Mouse (Mus musculus) lung, postnatal 0 days (tissue): ENCODE results near the gene Wfdc6b. TPM values are rescaled to one million over a fixed set of nuclear protein-coding genes. Genes with fewer than 3 reads are reported as not detected.
A peak's percentile ranks its signal among the peaks of the same experiment; 100 is the strongest.

ENCODE experiments used
- ATAC-seq: fragments of 200-750 bp; cut with Nextera tagmentation; 2 replicates; pipeline ENCODE4 v1.8.0; 2017; ENCODE audit warnings: moderate library complexity
- DNase-seq: peaks from one replicate; pipeline ENCODE4 v3.0.0-alpha.2; 2016; ENCODE audit warnings: low spot score
- H3K27ac ChIP-seq: fragments of 300-500 bp; sonication (generic); 2 replicates; pipeline ENCODE4 v1.5.1; 2014; ENCODE audit warnings: antibody characterized with exemption, mild to moderate bottlenecking, low read length, mixed read lengths
- H3K27me3 ChIP-seq: fragments of 300-500 bp; sonication (generic); replicated peaks from 2 replicates; pipeline ENCODE4 v1.6.1; 2014; ENCODE audit warnings: low read length, mixed read lengths; ENCODE audit not compliant: insufficient read depth
- H3K36me3 ChIP-seq: fragments of 300-500 bp; sonication (generic); 2 replicates; pipeline ENCODE4 v1.6.1; 2014; ENCODE audit warnings: low read length, mixed read lengths; ENCODE audit not compliant: insufficient read depth
- H3K4me1 ChIP-seq: fragments of 300-500 bp; sonication (generic); 2 replicates; pipeline ENCODE4 v1.6.1; 2014; ENCODE audit warnings: antibody characterized with exemption, low read depth, low read length, mixed read lengths; ENCODE audit not compliant: insufficient read depth
- H3K4me2 ChIP-seq: fragments of 300-500 bp; sonication (generic); replicated peaks from 2 replicates; pipeline ENCODE4 v1.6.1; 2014; ENCODE audit warnings: low read depth, mild to moderate bottlenecking, low read length, moderate library complexity, mixed read lengths
- H3K4me3 ChIP-seq: fragments of 300-500 bp; sonication (generic); 2 replicates; pipeline ENCODE4 v1.5.1; 2014; ENCODE audit warnings: low read depth, low read length
- H3K9ac ChIP-seq: fragments of 300-500 bp; sonication (generic); replicated peaks from 2 replicates; pipeline ENCODE4 v1.6.1; 2014; ENCODE audit warnings: low read depth, mild to moderate bottlenecking
- H3K9me3 ChIP-seq: fragments of 300-500 bp; sonication (generic); 2 replicates; pipeline ENCODE4 v1.6.1; 2016; ENCODE audit warnings: low read length, mixed read lengths
- CTCF ChIP-seq: IDR thresholded peaks from 2 replicates; pipeline ENCODE4 v1.5.1; 2016; ENCODE audit warnings: antibody characterized with exemption, mild to moderate bottlenecking
- EP300 ChIP-seq: IDR thresholded peaks from 2 replicates; pipeline ENCODE4 v1.6.1; 2016; ENCODE audit warnings: antibody characterized with exemption, mild to moderate bottlenecking, control low read depth
- WGBS: fragments of 180-500 bp; shearing (Covaris S2); extraction: QIAGEN DNeasy Blood & Tissue Kit; methylation state at CpG from one replicate; pipeline ENCODE4 v1.1.7; 2014; 5-methylcytosine and 5-hydroxymethylcytosine counted together
- polyA plus RNA-seq: library from polyadenylated mRNA; unstranded; fragments of >200 nt; fragmentation: Nextera tagmentation; extraction: Ambion mirVana; gene quantifications from 2 replicates; pipeline ENCODE4 v1.2.1, GENCODE M21; 2015

Wfdc6b gene
- polyA plus RNA-seq, 1 experiment from 2014 or later = 1.3 TPM

GRCm38 (mm10) chr2:164592014-164592413 lies 21.3 kb upstream of the Wfdc6b start:
- TF ChIP-seq CTCF (peak; percentile 86), EP300 (no peak)
- no peaks in the 10 kb centered on the region for H3K27me3 ChIP-seq
- H3K27ac ChIP-seq = no peak overlapping the region
- peak; percentile 70 for DNase-seq
- WGBS = 4% methylated on average over 4 of the region's 4 CpGs
- no peak overlapping the region for H3K4me3 ChIP-seq
- ATAC-seq = no peak
- H3K36me3 ChIP-seq = no peaks in the 10 kb centered on the region
- H3K9me3 ChIP-seq = no peaks in the 10 kb centered on the region
- no peak overlapping the region for H3K4me2 ChIP-seq
- no peak overlapping the region for H3K9ac ChIP-seq
- H3K4me1 ChIP-seq = no peaks in the 10 kb centered on the region

DNA sequence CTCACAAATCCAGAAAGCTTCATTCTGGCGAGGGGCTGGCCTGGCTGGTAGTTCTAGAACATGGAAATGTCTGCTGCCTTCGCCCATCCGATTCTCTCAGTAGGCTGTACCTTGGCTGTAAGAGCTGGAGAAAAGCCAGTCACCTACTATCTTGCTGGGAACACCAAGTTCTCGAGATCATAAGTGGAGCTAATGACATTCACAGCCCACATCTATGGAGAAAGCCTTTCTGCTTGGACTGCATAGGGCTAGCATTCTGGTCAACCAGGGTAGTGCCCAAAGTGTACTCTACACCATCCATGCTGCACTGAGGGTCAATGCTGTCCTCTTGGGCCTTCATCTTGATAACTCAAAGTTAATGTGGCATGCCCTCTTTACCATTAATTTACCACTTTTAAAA lies 19.8 kb upstream of the Wfdc6b start, which contains the start of gene Eppin:
Eppin (minus strand) TSS at position 101 of the 400 bp plus-strand sequence.
- H3K4me3 ChIP-seq = no peak within 1 kb of the TSS
- TF ChIP-seq EP300 (no peak), CTCF (no peak)
- 69% methylated on average over 4 of the region's 4 CpGs for WGBS
- no peak for ATAC-seq
- H3K27ac ChIP-seq = no peak within 1 kb of the TSS
- no peaks in the 10 kb centered on the region for H3K27me3 ChIP-seq
- no peak for DNase-seq
- no peak within 1 kb of the TSS for H3K4me2 ChIP-seq
- H3K4me1 ChIP-seq = no peaks in the 10 kb centered on the region
- no peaks in the 10 kb centered on the region for H3K9me3 ChIP-seq
- H3K9ac ChIP-seq = no peak within 1 kb of the TSS
- no peaks in the 10 kb centered on the region for H3K36me3 ChIP-seq

DNA sequence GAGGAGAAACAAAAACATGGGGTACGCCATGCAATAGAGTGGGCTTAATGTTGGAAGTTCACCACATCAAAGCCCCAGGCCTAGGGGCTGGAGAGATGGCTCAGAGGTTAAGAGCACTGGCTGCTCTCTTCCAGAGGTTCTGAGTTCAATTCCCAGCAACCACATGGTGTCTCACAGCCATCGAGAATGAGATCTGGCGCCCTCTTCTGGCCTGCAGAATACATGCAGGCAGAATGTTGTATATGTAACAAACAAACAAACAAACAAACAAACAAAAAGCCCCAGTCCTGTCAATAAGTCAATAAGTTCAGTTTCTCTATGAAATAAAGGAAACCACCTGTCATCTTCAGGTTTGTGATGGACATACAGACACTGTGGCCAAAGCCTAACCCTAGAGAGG lies 13.1 kb upstream of the Wfdc6b start:
- TF ChIP-seq EP300 (no peak), CTCF (0 out of 2 replicates have a peak, but pooled peaks have one; percentile 26)

GRCm38 (mm10) chr2:164603482-164603881 lies 9.8 kb upstream of the Wfdc6b start:
- no peak for DNase-seq
- Histone ChIP-seq H3K27me3 (no peaks in the 10 kb centered on the region), H3K4me2 (no peak overlapping the region), H3K4me1 (no peaks in the 10 kb centered on the region), H3K27ac (no peak overlapping the region), H3K9ac (no peak overlapping the region), H3K9me3 (no peaks in the 10 kb centered on the region), H3K36me3 (no peaks in the 10 kb centered on the region), H3K4me3 (no peak overlapping the region)
- peak; percentile 13; the same call in 1 of the 2 replicates for TF ChIP-seq CTCF
- no peak for TF ChIP-seq EP300
- no peak for ATAC-seq
- 91% methylated on average over 3 of the region's 3 CpGs for WGBS

More for the DNA sequence above, 13.1 kb upstream of the Wfdc6b start:
- ATAC-seq (no peak), DNase-seq (no peak)
- H3K9ac ChIP-seq = no peak overlapping the region
- H3K4me1 ChIP-seq = no peaks in the 10 kb centered on the region
- H3K27me3 ChIP-seq = no peaks in the 10 kb centered on the region
- H3K9me3 ChIP-seq = no peaks in the 10 kb centered on the region
- 61% methylated on average over 3 of the region's 3 CpGs for WGBS
- no peaks in the 10 kb centered on the region for H3K36me3 ChIP-seq
- H3K27ac ChIP-seq = no peak overlapping the region
- H3K4me2 ChIP-seq = no peak overlapping the region
- H3K4me3 ChIP-seq = no peak overlapping the region

- no peak overlapping the region for H3K9ac ChIP-seq
- 84% methylated on average over 8 of the region's 8 CpGs for WGBS
- no peak for DNase-seq
- H3K36me3 ChIP-seq = no peaks in the 10 kb centered on the region
- no peaks in the 10 kb centered on the region for H3K27me3 ChIP-seq
- no peak overlapping the region for H3K4me3 ChIP-seq
- H3K27ac ChIP-seq = no peak overlapping the region
- H3K4me1 ChIP-seq = no peaks in the 10 kb centered on the region
- no peak overlapping the region for H3K4me2 ChIP-seq
- no peak for ATAC-seq
- no peaks in the 10 kb centered on the region for H3K9me3 ChIP-seq
- TF ChIP-seq EP300 (no peak), CTCF (no peak)
These were observed 8.9 kb upstream of the Wfdc6b start for GRCm38 (mm10) chr2:164604411-164604810.

DNA sequence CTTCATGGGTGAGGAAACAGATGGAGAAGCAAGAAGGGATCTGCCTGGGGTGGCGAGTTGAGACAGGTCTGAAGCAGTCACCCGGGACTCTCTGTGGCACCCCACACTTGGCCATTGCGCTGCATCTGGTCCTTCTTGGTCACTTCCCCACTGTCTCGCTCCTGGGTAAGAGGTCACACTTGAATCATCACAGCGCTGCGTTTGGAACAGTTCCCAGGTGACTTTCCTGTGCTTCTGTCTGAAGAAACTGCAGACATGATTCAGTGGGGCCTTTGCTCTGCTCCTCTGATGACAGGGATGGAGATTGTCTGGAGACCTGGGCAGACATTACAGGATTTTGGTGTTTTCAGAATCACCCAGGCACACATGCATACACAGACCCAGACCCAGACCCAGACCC lies 4.5 kb upstream of the Wfdc6b start:
- ATAC-seq (no peak), DNase-seq (no peak)
- no peaks in the 10 kb centered on the region for H3K4me1 ChIP-seq
- no peak for TF ChIP-seq EP300
- no peak for TF ChIP-seq CTCF
- H3K27ac ChIP-seq = no peak overlapping the region
- no peak overlapping the region for H3K4me3 ChIP-seq
- 54% methylated on average over 6 of the region's 6 CpGs for WGBS
- no peaks in the 10 kb centered on the region for H3K27me3 ChIP-seq
- H3K4me2 ChIP-seq = no peak overlapping the region
- no peaks in the 10 kb centered on the region for H3K36me3 ChIP-seq
- H3K9ac ChIP-seq = no peak overlapping the region
- no peaks in the 10 kb centered on the region for H3K9me3 ChIP-seq

DNA sequence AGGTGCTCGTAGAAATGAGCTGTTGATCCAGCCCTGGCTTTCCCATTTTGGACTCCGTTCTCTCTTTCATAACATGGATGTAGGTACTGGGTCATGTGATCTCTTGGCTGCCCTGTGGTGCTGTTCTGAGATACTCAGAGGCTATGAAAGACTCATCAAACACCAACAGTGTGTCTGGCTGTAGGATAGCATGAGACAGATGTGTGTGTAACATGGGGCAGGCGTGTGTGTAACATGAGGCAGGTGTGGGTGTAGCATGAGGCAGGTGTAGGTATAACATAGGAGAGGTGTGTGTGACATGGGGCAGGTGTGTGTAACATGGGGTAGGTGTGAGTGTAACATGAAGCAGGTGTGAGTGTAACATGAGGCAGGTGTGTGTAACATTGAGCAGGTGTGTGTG lies 2.1 kb downstream of the Wfdc6b start:
- H3K4me2 ChIP-seq = no peak overlapping the region
- H3K27me3 ChIP-seq = no peaks in the 10 kb centered on the region
- no peak overlapping the region for H3K27ac ChIP-seq
- no peaks in the 10 kb centered on the region for H3K36me3 ChIP-seq
- TF ChIP-seq CTCF = no peak
- no peak for TF ChIP-seq EP300
- H3K4me3 ChIP-seq = no peak overlapping the region
- no peak overlapping the region for H3K9ac ChIP-seq
- WGBS = 88% methylated on average over 3 of the region's 3 CpGs
- DNase-seq (no peak), ATAC-seq (no peak)
- no peaks in the 10 kb centered on the region for H3K4me1 ChIP-seq
- no peaks in the 10 kb centered on the region for H3K9me3 ChIP-seq
